Mouse (Mus musculus) brain, embryonic 18.5 days (tissue): Measurements from ENCODE around the gene Sntb2.
"Not testable (repeated sequence)": the region's sequence is repeated elsewhere in the genome, so short reads cannot be mapped to it uniquely, and the experiment has no call there.

Source experiments
- DNase-seq: peaks from one replicate; pipeline ENCODE4 v3.0.0-alpha.2; 2012; ENCODE audit warnings: low read depth, low spot score

The Sntb2 gene

GRCm38 (mm10) chr8:106969964-106970363 is 34.4 kb downstream of the Sntb2 start:
- no peak for DNase-seq

DNA sequence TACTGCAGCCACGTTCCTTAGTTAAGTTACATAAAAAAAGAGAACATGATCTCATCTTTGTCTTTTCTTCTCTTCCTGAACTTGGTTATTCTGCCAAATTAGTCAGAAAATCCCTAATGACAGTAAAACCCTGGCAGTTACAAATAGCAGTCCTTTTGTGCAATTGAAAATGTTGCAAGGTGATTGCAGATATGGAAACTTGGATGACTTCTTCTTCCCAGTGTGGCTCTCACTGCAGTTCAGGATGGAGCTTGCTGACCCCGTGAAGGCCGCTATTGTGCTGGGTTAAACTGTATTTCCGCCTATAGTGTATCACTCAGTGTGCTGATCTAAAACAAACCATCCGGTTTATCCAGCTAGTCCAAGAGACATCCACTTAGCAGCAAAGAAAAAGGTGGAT is 36.4 kb downstream of the Sntb2 start:
- DNase-seq, result no peak

GRCm38 (mm10) chr8:106972538-106973264 is 37.2 kb downstream of the Sntb2 start:
- DNase-seq, result no peak

GRCm38 (mm10) chr8:106973526-106973925 is 38.0 kb downstream of the Sntb2 start:
- not testable (repeated sequence) for DNase-seq

DNA sequence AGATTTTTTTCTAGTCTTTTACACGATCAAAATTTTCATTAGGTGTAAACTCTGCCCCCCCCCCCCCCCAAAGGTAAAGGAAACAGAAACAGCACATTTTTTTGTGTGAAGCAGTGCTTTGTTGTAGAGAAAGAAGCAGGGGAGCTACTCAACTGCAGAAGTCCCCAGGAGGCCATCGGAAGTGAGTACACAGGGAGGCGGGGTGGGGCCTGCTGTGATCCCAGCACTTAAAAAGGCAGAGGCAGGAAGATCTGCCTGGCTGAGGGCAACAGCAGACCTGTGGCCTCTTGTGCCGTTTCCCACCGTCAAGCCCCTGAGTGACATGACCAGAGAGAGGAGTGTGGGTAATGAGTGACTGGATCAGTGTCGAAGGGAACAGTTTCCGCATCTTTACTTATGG is 39.2 kb downstream of the Sntb2 start:
- no peak for DNase-seq

- DNase-seq, result no peak
These were observed 40.2 kb downstream of the Sntb2 start for GRCm38 (mm10) chr8:106975764-106976163.

- DNase-seq, result no peak
These were observed 40.9 kb downstream of the Sntb2 start for GRCm38 (mm10) chr8:106976436-106976835.

- peak; percentile 50 for DNase-seq
These were observed 43.3 kb downstream of the Sntb2 start for GRCm38 (mm10) chr8:106978755-106979251.

DNA sequence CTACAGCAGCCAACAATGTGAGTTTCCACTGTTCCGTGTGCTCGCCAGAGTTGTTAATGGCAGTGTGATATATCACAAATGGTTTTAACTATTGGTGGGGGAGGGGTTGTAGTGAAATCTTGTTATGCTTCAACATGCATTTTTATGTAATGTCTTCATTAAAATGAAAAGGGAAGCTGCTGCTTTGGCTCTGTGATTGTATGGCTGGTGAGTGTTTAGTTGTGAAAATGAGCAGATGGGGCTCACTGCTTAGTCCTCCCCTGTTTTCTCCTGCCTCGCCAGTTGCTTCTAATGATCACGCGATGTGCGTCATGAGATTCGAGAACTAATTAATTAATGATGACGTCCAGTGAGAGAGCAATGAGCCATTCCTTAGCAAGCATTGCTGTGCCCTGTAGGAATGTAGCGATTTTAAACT is 49.9 kb downstream of the Sntb2 start:
- DNase-seq, result peak; percentile 18

GRCm38 (mm10) chr8:106985951-106986350 is 50.4 kb downstream of the Sntb2 start:
- DNase-seq, result no peak

DNA sequence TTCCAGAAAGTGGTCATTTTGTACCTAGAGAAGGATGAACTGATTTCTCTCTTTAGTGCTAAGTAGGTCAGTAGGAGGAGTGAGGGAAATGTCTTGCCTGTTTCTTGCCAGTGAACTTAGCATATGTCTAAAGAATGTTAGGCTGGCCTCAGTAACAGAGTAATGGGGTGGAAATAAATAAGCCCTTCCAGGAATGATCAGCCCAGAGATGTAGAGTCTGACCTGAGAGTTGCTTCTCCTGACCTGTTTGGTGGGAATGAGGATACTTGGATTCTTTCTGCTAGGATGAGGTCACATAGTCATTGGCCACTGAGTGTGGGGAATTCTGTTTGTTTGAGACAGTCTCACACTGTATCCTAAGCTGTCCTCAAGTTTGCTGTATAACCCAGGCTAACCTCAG is 52.0 kb downstream of the Sntb2 start:
- no peak for DNase-seq

DNA sequence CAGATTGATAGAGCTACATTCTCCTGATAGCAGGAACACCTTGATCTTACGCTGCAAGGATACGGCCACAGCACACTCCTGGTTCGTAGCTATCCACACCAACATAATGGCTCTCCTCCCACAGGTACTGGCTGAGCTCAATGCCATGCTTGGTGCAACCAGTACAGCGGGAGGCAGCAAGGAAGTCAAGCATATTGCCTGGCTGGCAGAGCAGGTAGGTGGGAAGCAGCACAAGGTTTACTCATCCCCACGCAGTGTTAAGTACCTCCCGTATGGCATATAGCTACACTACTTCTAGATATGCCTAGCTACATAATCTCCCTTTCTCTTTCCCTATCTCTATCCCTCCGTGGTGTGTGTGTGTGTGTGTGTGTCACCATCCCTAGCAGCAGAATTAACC is 55.8 kb downstream of the Sntb2 start:
- DNase-seq, result no peak

GRCm38 (mm10) chr8:106996339-106996738 is 60.8 kb downstream of the Sntb2 start:
- DNase-seq, result not testable (repeated sequence)

GRCm38 (mm10) chr8:106997416-106997815 is 61.9 kb downstream of the Sntb2 start:
- DNase-seq, result no peak

GRCm38 (mm10) chr8:106999068-106999467 is 63.5 kb downstream of the Sntb2 start:
- no peak for DNase-seq

GRCm38 (mm10) chr8:107002532-107002931 is 67.0 kb downstream of the Sntb2 start:
- peak; percentile 69 for DNase-seq

DNA sequence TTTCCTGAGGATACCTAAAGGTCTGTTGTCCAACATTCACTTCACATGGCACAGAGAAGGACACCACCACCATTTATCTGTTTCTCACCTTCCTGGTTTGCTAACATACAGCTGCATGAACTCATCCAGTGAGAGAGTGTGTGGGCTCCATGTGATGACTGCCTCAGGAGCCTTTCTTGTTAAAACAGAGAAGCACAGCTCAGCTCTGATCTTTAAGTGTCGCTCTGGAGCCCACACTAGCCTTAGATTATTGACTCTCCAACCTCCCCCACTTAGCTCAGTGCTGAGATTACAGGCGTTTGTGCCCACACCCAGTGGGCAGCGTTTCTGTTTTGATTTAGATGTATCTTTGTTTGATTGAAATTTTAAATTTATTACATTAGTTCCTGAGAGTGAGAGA is 72.2 kb downstream of the Sntb2 start:
- DNase-seq, result no peak

GRCm38 (mm10) chr8:107012666-107013065 is 77.1 kb downstream of the Sntb2 start:
- no peak for DNase-seq

DNA sequence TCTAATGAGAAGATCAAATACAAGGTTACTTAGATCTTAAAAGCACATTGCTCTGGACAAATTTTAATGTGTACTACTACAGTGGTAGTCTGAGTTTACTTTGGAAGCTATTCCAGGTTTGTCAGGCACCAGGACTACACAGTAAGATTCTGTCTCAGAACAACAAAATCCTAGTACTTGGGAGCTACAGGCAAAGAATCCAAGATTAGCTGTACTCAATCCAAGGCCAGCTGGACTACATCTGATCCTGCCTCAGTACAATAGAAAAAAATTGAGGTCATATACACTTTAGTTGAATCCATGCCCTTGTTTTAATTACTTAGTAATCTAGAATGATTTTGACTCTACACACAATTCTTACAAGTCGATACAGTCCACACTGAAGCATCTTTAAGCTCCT is 79.4 kb downstream of the Sntb2 start:
- DNase-seq, result no peak

DNA sequence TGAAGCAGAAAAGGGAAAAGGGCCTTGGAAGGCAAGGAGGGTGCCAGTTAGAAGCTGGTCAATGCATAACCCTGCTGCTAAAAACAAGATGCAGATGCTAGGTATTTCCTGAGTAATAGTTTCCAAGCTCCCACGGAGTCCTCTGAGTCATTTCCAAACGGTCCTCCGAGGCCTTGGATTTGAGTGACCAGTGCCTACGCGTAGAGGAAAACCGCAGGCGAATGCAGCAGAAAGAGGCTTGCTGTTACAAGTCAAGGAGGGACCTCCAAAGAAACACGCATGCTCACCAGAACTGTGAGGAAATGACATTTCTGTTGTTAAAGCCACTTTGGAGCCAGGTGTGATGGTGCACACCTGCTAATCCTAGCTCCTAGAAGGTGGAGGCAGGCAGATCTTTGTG is 87.9 kb downstream of the Sntb2 start:
- no peak for DNase-seq

DNA sequence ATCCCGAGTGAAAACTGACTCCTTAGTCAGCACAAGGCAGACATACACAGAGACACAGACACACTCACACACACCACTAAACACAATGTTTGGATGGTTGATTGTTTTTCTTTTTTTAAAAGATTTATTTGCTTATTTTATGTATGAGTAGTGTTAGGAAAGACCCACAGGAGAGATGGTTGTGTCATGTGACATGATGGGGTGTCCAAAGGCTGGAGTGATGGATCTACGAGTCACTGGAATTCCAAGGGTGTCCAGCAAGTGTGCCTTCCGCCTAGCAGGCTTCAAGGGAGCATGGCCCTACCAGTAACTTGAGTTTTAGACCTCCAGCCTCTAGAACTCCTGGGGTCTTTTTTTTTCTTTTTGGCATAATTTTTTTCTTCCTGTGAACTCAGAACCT is 93.8 kb downstream of the Sntb2 start:
- no peak for DNase-seq

DNA sequence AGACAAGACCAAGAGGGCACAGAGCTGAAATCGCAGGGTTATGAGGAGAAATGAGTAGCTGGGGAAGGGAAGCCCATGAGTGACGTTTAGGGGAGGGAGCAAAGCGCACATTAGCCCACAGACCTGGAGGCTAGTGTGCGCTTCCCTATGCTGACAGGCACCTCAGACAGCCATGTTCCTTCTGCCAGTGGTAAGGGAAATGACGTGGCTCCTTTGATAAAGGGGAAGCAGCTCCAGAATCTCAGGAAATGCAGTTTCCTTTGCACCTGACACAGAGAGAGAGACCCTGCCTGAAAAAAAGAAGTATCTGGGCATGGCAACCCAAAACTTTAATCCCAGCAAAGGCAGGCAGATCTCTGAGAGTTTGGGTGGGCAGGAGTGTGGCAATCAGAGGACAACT is 94.5 kb downstream of the Sntb2 start:
- DNase-seq, result no peak

DNA sequence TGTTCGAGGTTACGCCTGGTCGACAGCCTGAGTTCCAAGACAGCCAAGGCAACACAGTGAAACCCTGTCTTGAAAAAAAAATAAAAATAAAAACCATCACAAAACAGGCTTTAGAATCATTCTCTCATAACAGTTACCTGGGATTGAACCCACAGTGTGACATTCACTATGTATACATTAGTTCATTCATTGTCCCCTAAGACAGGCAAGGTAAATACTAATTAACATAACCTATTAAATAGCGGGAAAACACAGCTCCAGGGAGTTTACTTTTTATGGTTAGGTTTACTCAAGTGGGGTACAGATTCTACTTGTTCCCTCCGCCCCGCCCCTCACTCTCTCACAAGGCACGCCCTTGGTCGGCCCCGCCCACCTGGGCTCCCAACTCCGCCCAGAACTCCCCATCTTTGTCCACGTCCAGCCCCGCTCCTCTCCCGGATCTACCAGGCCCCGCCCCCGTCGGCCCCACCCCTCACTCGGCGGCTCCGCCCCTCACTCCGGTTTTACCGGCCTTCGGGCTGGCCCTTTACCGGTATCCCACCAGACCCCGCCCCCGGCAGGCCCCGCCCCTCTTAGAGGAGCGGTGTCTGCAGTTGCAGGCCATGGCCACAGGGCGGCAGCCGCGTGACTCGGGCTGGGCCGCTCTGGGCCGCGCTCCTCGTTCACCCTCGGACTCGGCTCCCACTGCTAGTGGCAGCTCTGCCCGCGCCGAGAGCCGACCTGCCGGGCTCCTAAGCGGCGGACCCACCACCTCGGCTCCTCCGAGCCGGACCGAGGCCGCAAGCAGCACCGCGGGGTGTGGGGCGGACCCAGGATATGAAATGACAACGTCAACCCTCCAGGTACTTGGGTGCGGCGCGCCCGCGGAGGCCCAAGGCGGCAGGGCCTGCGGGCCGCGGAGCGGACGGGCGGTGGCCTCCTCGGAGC is 95.4 kb downstream of the Sntb2 start, which contains the start of gene Vps4a:
Gene Vps4a, plus strand, starts transcription at position 573 of the 927 bp plus-strand sequence.
- DNase-seq, result peak; percentile 72
